Mouse (Mus musculus) retina, embryonic 14.5 days (tissue): ENCODE measurements around the gene Gfod2.

Experiments
- DNase-seq: peaks from one replicate; pipeline ENCODE4 v3.0.0-alpha.2; 2015; ENCODE audit warnings: low spot score

The Gfod2 gene

GRCm38 (mm10) chr8:105677891-105678290, 80.6 kb downstream of the Gfod2 start:
- no peak for DNase-seq
